Mouse (Mus musculus) granulocyte monocyte progenitor cell, adult 5-6 weeks (primary cell): ENCODE measurements around the gene Rfpl4. TPM values are rescaled to one million over a fixed set of nuclear protein-coding genes. Genes with fewer than 3 reads are reported as not detected.
"Not testable (repeated sequence)": the region's sequence is repeated elsewhere in the genome, so short reads cannot be mapped to it uniquely, and the experiment has no call there.

Experiments used
- ATAC-seq: replicated peaks from 2 replicates; pipeline ENCODE4 v1.8.0; 2016; ENCODE audit warnings: mild to moderate bottlenecking, moderate TSS enrichment, inconsistent platforms; ENCODE audit not compliant: poor library complexity, severe bottlenecking
- total RNA-seq, 2 experiments: library from RNA; stranded (forward) in 1 of 2; stranded (reverse) in 1 of 2; fragments of 200-712, 200-1000 nt in 1 of 2; fragments of >200 nt in 1 of 2; fragmentation: Nextera tagmentation in 1 of 2; gene quantifications; 2 replicates each; pipeline ENCODE4 v1.2.3; 2014 to 2017

Rfpl4 gene
- total RNA-seq (2014; fragmentation: Nextera tagmentation) (not detected in 2 replicates), total RNA-seq (2017) (not detected in 2 replicates)

DNA sequence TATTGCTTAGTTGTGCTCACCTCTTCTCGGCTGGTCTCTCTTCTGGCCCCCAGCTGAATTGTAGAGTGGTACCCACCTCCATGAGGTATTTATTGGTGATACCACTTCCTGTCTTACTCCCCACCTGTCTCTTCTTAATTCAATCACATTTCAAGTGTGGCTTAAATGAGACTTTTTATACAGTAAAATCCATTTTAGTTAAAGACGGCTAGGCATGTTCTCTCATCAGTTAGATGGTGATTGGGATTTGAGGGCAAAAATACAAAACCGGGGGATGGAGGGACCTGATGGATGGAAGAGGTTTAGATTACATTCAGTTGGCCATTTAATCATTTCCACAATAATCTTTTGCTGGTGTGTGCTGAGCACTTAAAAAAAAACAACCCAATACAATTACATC is at the start of gene Rfpl4:
Rfpl4 (minus strand) TSS at position 101 of the 400 bp plus-strand sequence.
- no peak for ATAC-seq

DNA sequence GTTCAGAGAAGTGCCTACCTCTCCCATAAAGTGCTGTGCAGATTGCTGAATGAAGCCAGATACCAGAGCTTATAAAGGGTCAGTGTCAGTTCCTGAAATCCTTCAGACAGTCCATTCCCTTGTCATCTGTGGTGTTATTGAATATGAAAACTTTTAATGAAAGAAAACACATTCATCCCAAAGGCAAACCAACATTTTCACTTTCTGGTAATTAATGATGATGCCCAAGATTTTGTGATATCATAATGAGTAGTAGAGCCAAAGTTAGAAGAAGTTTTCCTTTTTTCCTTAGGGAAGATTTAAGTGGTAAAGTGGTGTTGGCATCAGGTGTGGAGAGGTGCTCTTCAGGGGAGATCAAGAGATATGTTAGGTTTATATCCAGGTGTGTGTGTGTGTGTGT is 32.8 kb upstream of the Rfpl4 start, which contains the start of gene Vmn1r55:
Vmn1r55 (minus strand) TSS at position 101 of the 400 bp plus-strand sequence.
- ATAC-seq = not testable (repeated sequence)

- ATAC-seq = peak; percentile 100
These were observed 9.0 kb upstream of the Rfpl4 start, which contains the start of gene Rasl2-9 for GRCm38 (mm10) chr7:5125549-5126406. Gene Rasl2-9 (minus strand): TSS chr7:5125950.

DNA sequence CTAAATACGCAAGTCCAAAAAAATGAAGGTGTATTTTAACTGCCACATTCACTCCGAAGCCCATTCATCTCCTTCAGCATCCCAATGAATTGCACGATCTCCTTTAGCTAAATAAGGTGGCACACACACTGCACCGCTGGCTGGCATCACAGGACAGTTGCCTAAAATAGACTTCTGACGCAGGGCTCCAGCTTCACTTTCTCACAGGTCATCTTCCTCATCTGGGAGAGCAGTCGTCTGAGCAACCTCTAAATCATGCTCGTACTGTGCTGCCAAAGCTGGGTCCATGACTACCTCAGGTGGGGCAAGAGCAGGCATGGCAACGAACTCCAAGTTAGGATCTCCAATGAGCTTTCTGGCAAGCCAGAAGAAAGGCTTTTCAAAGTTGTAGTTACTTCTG is 8.3 kb upstream of the Rfpl4 start:
- ATAC-seq = peak; percentile 23

GRCm38 (mm10) chr7:5112701-5113100 is 4.0 kb downstream of the Rfpl4 start:
- no peak for ATAC-seq

- no peak for ATAC-seq
These were observed 7.4 kb downstream of the Rfpl4 start for GRCm38 (mm10) chr7:5109301-5109700.

GRCm38 (mm10) chr7:5108272-5108671 is 8.5 kb downstream of the Rfpl4 start:
- ATAC-seq = no peak

- no peak for ATAC-seq
These were observed 14.2 kb downstream of the Rfpl4 start for GRCm38 (mm10) chr7:5102564-5102963.

DNA sequence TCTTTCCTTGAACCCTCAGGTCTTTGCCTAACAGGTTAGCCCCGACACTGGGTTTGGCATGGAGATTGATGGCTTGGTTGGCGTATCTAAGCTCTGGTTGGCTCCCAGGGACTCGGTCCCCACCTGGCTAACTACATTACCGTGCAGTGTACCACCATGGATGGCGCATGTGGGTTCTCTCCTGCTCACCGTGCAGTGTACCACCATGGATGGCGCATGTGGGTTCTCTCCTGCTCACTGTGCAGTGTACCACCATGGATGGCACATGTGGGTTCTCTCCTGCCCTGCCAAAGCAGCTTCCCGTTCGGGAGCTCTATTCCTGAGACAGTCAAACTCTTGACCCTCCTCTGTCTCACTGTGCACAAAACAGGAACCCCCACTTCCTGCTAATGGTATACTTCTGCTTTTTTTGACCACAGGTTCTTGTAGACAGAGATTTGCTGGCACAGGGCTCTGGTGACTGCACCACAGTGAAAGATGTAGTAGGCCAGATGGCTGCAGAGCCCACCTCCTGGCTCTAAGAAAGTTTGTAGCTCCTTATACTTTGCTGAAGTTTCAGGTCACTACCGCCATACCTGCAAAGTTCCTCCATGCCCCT is 15.6 kb downstream of the Rfpl4 start:
- ATAC-seq = peak; percentile 96

DNA sequence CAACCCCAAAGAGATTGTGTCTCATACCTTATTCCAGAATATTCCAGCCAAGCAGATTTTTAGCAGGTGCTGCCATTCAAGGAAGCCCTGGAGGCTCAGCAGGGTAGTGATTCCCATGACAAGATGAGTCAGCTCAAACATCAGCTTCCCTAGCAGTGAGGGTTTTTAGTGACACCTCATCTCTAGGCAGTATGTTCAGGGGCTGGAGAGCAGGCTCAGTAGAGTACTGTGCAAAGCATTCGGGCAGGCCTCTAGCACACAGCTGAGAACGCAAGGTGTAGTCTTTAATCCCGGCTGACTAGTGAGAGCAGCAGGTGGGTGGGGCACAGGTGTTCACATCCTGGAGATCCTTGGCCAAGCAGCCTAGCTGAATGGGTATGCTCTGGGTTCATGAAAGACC is 17.0 kb downstream of the Rfpl4 start:
- no peak for ATAC-seq

DNA sequence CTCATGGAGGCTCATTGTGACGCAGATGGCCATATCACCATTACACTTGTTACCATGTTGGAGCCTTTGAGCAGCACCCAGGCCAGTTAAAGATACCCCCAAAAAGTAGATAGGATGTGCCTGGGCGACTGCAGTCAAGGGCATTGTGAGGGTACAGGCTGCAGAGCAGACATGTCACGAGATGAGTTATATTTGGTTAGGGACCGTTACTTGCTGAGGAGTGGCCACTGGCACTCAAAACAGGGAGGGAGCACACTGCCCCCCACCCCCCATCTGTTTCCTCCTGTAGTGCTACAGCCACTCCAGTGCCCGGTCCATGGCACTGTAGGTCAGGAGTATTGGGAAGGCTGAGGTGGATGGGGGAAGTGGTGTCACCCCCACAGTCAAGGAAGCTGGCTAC is 18.0 kb downstream of the Rfpl4 start:
- no peak for ATAC-seq

- ATAC-seq = no peak
These were observed 23.8 kb downstream of the Rfpl4 start for GRCm38 (mm10) chr7:5092831-5093510.

DNA sequence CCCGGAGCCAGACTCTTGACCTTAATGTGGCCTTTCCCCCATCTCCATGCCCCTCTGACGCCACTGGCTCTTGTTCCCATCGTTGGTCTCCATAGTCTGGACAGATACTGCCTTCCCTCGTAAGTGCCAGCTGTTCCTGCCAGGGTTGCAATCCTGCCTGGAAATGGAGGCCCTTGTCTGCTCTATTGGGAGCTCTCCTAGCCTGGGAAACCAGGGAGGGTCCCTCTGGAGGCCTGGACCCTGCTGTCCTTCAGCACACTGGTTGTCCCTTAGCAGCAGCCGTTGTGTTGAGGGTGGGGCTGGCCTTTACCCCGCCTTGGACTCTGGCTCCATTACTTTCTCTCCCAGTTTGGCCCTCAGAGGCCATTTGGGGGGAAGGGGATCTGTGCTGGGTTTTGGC is 24.4 kb downstream of the Rfpl4 start:
- no peak for ATAC-seq

DNA sequence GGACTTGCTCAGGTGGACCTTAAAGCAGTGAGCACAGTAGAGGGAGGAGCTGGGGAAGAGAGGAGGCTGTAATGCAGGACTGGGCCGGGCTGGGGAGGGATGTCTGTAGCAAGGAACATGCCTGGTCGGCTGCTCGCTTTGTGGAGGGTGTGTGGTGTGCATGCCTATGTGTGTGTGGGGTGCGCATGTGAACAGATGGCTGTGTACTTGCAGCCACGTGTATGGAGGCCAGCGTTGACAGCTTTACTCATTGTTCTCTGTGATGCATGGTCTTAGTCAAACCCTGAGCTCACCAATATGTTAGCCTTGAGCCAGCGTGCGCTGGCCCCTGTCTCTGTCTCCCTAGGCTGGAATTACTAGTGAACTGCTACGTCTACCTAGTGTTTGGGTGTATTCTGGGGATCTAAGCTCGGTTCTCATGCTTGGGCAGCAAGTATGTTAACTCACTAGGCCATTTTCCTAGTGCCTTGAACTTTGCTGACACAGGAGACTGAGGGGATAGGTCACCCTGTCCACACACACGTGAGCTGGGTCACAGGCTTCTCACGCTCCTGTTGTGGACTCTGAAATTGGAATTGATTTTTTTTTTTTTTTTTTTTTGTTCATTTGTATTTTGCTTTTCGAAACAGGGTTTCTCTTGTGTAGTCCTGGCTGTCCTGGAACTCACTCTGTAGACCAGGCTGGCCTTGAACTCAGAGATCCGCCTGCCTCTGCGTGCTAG is 25.6 kb downstream of the Rfpl4 start:
- no peak for ATAC-seq

DNA sequence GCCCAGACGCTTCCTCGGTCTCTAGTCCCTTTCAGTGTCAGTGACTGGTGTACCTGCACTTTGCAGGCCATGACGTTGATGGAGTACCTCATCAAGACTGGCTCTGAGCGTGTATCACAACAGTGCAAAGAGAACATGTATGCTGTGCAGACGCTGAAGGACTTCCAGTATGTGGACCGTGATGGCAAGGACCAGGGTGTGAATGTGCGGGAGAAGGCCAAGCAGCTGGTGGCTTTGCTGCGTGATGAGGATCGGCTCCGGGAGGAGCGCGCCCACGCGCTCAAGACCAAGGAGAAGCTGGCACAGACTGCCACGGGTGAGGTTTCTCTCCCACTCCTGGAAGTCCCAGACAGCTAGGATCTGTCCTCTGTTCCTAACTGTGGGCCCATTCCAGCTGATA is 26.9 kb downstream of the Rfpl4 start:
- ATAC-seq = no peak

DNA sequence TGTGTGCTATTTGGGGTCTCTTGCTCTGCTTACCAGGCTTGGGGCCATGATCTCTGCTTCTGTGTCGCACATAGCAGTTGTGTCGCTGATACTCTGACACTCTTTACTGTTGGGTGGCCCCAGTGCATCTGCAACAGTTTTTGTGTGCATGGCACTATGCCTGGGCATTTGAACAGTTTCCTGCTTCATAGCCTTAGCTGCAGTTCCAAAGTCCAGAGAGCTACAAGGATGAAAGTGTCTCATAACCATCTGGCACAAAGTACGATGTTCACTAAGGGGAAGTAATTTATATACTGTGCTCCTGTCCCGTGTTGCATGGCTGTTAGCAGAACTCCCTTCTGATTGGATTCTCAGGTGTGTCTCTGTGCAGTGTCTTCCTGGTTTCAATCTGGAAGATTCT is 28.9 kb downstream of the Rfpl4 start:
- ATAC-seq = no peak

GRCm38 (mm10) chr7:5086921-5087440 is 29.8 kb downstream of the Rfpl4 start:
- ATAC-seq = no peak

DNA sequence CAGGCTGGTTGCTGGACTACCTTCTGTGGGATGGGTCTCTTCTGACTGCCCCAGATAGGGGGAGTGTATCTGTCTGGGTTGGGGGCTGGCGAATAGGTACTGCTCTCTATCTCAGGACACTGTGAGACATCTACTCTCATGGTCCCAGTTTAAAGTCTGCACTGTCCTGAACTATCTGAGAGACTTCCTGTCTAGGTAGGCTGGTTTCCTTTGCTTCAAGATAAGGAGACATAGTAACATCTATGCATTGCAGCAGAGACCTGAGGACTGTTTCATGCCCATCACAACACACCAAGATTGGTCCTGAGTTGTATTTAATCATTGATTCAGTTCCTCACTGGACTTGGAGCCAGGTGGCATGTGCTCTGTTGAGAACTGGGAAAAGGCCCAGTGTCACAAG is 31.2 kb downstream of the Rfpl4 start:
- ATAC-seq = no peak

- ATAC-seq = peak; percentile 63
These were observed 33.2 kb downstream of the Rfpl4 start for GRCm38 (mm10) chr7:5083325-5084105.
